Mouse (Mus musculus) spleen, adult 2 months (tissue): ENCODE data around the gene Tor3a.

Experiments
- CTCF ChIP-seq: fragments of 200-500 bp; IDR thresholded peaks from 2 replicates; pipeline ENCODE4 v1.5.1; 2011; ENCODE audit warnings: mild to moderate bottlenecking, inconsistent platforms; ENCODE audit not compliant: insufficient read depth, insufficient read length, insufficient replicate concordance; ENCODE audit errors: extremely low read depth
- POLR2A ChIP-seq: fragments of 200-500 bp; IDR thresholded peaks from 2 replicates; pipeline ENCODE4 v1.6.1; 2011; ENCODE audit warnings: low read depth, low read length, inconsistent platforms

DNA sequence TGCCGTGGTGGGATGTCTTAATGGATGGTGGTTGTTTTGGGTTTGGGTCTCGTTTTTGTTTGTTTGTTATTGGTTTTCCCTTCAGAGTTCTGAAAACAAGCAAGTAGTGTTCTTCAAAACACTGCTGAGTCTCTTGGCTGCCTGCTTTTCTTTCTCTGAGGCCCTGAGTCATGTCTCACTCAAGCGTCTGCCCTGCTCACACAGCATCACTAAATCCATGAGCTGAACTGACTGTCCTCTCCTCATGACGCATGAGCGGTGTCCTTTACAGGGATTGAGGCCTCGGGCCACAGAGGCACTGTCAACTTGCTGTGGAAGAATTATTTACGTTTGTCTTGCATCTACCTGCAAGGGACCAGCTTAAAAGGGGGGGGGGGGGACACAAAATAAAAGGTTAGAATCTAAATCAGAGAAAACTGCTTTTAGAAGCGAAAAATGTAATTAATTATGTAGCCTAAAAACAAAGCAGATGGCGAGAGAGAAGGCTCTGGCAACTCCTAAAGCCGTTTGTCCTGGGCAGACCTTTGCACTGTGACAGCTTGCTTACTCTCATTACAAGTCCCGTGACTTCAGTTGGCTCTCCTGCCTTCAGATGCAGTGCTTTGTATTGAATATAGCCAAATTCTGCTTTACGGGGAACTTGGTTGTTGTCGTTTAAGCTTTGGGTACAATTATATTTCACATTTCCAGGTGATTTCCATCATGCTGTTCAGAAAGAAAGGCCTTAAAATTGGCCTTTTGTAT is 29.2 kb downstream of the Tor3a start:
- no peak for TF ChIP-seq CTCF
- no peak for TF ChIP-seq POLR2A
